Mouse (Mus musculus) thymus, postnatal 4 days (tissue): ENCODE results near the gene Cacng8.
A peak's percentile ranks its signal among the peaks of the same experiment; 100 is the strongest.
"Not testable (repeated sequence)": the region's sequence is repeated elsewhere in the genome, so short reads cannot be mapped to it uniquely, and the experiment has no call there.

ENCODE experiments used
- DNase-seq: peaks from one replicate; pipeline ENCODE4 v3.0.0; 2021

The Cacng8 gene

GRCm38 (mm10) chr7:3388885-3389284 is 1.6 kb upstream of the Cacng8 start:
- no peak for DNase-seq

- peak; percentile 42 for DNase-seq
These were observed 755 bp upstream of the Cacng8 start for GRCm38 (mm10) chr7:3389444-3390412.

GRCm38 (mm10) chr7:3391081-3391451 is 583 bp downstream of the Cacng8 start:
- no peak for DNase-seq

GRCm38 (mm10) chr7:3391809-3392208 is 1.3 kb downstream of the Cacng8 start:
- DNase-seq, result no peak

GRCm38 (mm10) chr7:3397355-3397754 is 6.9 kb downstream of the Cacng8 start:
- DNase-seq, result no peak

GRCm38 (mm10) chr7:3397797-3398196 is 7.3 kb downstream of the Cacng8 start:
- no peak for DNase-seq

GRCm38 (mm10) chr7:3398363-3398762 is 7.9 kb downstream of the Cacng8 start:
- not testable (repeated sequence) for DNase-seq

- no peak for DNase-seq
These were observed 9.5 kb downstream of the Cacng8 start for GRCm38 (mm10) chr7:3399937-3400336.

GRCm38 (mm10) chr7:3409729-3410520 is 19.4 kb downstream of the Cacng8 start:
- no peak for DNase-seq

GRCm38 (mm10) chr7:3411160-3411941 is 20.9 kb downstream of the Cacng8 start:
- DNase-seq, result peak; percentile 33

GRCm38 (mm10) chr7:3412036-3412435 is 21.6 kb downstream of the Cacng8 start:
- DNase-seq, result peak; percentile 82

- DNase-seq, result peak; percentile 40
These were observed 24.4 kb downstream of the Cacng8 start for GRCm38 (mm10) chr7:3414888-3415287.

GRCm38 (mm10) chr7:3415378-3415777 is 24.9 kb downstream of the Cacng8 start:
- DNase-seq, result peak; percentile 77

GRCm38 (mm10) chr7:3419941-3420340 is 29.5 kb downstream of the Cacng8 start:
- peak; percentile 57 for DNase-seq

GRCm38 (mm10) chr7:3420466-3420865 is 30.0 kb downstream of the Cacng8 start:
- peak; percentile 76 for DNase-seq

- no peak for DNase-seq
These were observed 30.8 kb downstream of the Cacng8 start for GRCm38 (mm10) chr7:3421297-3421696.

- no peak for DNase-seq
These were observed 31.6 kb downstream of the Cacng8 start for GRCm38 (mm10) chr7:3422051-3422450.

GRCm38 (mm10) chr7:3423430-3423829 is 32.9 kb downstream of the Cacng8 start:
- DNase-seq, result peak; percentile 35

GRCm38 (mm10) chr7:3423895-3424294 is 33.4 kb downstream of the Cacng8 start, which contains the start of gene Cacng6:
Cacng6 (plus strand) TSS chr7:3424195.
- no peak for DNase-seq

GRCm38 (mm10) chr7:3425141-3425540 is 34.7 kb downstream of the Cacng8 start:
- DNase-seq, result no peak

- no peak for DNase-seq
These were observed 39.7 kb downstream of the Cacng8 start for GRCm38 (mm10) chr7:3430161-3430560.

- DNase-seq, result no peak
These were observed 41.6 kb downstream of the Cacng8 start for GRCm38 (mm10) chr7:3432066-3432465.

GRCm38 (mm10) chr7:3437941-3438340 is 47.5 kb downstream of the Cacng8 start:
- DNase-seq, result no peak
